ENCODE assay signal across 8 mouse cellular contexts in genomic region chr19:8735389-8736159, GRCm38 (mm10). TPM values are rescaled to one million over a fixed set of nuclear protein-coding genes. Genes with fewer than 3 reads are reported as not detected.
A peak's percentile ranks its signal among the peaks of the same experiment; 100 is the strongest.
DNase-seq lines count a peak whose midpoint lies in the region; ATAC-seq and TF ChIP-seq lines count a peak whose summit lies in the region.

TSS of gene Wdr74 (plus strand) at chr19:8735827.

- 0% methylated on average over 32 of the region's 32 CpGs for WGBS in hindbrain, embryonic 16.5 days

- peaks cover 6% of the 10 kb centered on the region for H3K4me1 ChIP-seq in hindbrain, embryonic 16.5 days (ENCODE audit: control insufficient read depth, insufficient read depth, low read depth, low read length)

- intact Hi-C loops in gastrocnemius, adult 2 months (cut with DNase I) = no loop called here

- TF ChIP-seq CTCF in gastrocnemius, adult 2 months (IDR thresholded peaks at IDR 0.05) = no peak

- H3K36me3 ChIP-seq in hindbrain, embryonic 16.5 days (ENCODE audit: control insufficient read depth, insufficient read depth, low read length) = peaks cover 25% of the 10 kb centered on the region

- ATAC-seq in common myeloid progenitor, adult 5-6 weeks (replicated peaks; ENCODE audit: low read depth, poor library complexity, severe bottlenecking) = peak; percentile 97
- ATAC-seq in hindbrain, embryonic 16.5 days = peak; percentile 96

- no peaks in the 10 kb centered on the region; the same call in 1 of the 2 replicates for H3K27me3 ChIP-seq in hindbrain, embryonic 16.5 days (replicated peaks; ENCODE audit: control insufficient read depth, insufficient read depth, low read length)

- peak within 1 kb of the TSS; percentile 87 for H3K4me3 ChIP-seq in gastrocnemius, adult 2 months
- H3K4me3 ChIP-seq in hindbrain, embryonic 16.5 days (ENCODE audit: low read length) = peak within 1 kb of the TSS; percentile 82

- H3K9me3 ChIP-seq in hindbrain, embryonic 16.5 days (ENCODE audit: control insufficient read depth, low read length) = no peaks in the 10 kb centered on the region

- H3K9ac ChIP-seq in hindbrain, embryonic 16.5 days (ENCODE audit: low read depth, low read length) = peak within 1 kb of the TSS; percentile 71

- H3K4me2 ChIP-seq in hindbrain, embryonic 16.5 days (ENCODE audit: low read length) = peak within 1 kb of the TSS; percentile 76

- peak within 1 kb of the TSS; percentile 95 for H3K27ac ChIP-seq in gastrocnemius, adult 2 months
- H3K27ac ChIP-seq in hindbrain, embryonic 16.5 days (ENCODE audit: low read depth, low read length) = peak within 1 kb of the TSS; percentile 79

- peak; percentile 96 for DNase-seq in ZHBTc4 (ENCODE audit: low read depth, low spot score)
- peak; percentile 95 for DNase-seq in gastrocnemius, adult 2 months
- DNase-seq in left cerebral cortex, adult 18-20 months (ENCODE audit: low spot score in 2 of 2) = peak; percentile 95
- DNase-seq in lung, postnatal 4 days = peak; percentile 94 to 95
- DNase-seq in retina, postnatal 1 day = peak; percentile 96
- DNase-seq in thymus, postnatal 4 days = peak; percentile 95

RNA-seq across cellular contexts. Expression of gene Wdr74, which starts in this region (rescaled TPM):
- 121 and 149 TPM in 2 replicates for total RNA-seq in common myeloid progenitor, adult 5-6 weeks (2017)
- 10 to 100 TPM; 15.4 to 16.4 TPM for total RNA-seq in gastrocnemius, adult 2 months (2021)
- 89.6 and 92.0 TPM in 2 replicates for polyA plus RNA-seq in hindbrain, embryonic 16.5 days (2015; fragmentation: Nextera tagmentation; extraction: Ambion mirVana)
- total RNA-seq in left cerebral cortex, adult 18-20 months (2021) = 10 to 100 TPM; 46.9 to 50.5 TPM

Comparison
In these comparisons a context has a peak if more than half of its experiments do, and no peak if none do; other contexts are left out.
1. Peak in every context shown above with its lines: DNase-seq, ATAC-seq, H3K4me3 ChIP-seq and H3K27ac ChIP-seq.